Mouse (Mus musculus) mouse trophoblast stem cell (cell line): ENCODE results near the gene Sptbn2.

Experiments used
- in situ Hi-C, 2 experiments: fragments of 300-500 bp; cut with MseI, MboI; formaldehyde crosslinking; loops; 2 replicates in 1 of 2; 3 replicates in 1 of 2; pipeline ENCODE4 v1.15.1; 2025

Sptbn2 gene

GRCm38 (mm10) chr19:4782891-4783290 lies 71.9 kb downstream of the Sptbn2 start:
- in situ Hi-C loops, result no loop called here

- in situ Hi-C loops, result no loop called here
These were observed 74.2 kb downstream of the Sptbn2 start for GRCm38 (mm10) chr19:4785206-4785605.

GRCm38 (mm10) chr19:4786313-4786712 lies 75.3 kb downstream of the Sptbn2 start:
- in situ Hi-C loops, result no loop called here

- in situ Hi-C loops, result no loop called here
These were observed 82.4 kb downstream of the Sptbn2 start for GRCm38 (mm10) chr19:4793281-4793830.

GRCm38 (mm10) chr19:4793831-4794422 lies 83.0 kb downstream of the Sptbn2 start, which contains the start of gene Rbm4:
Rbm4 (minus strand) TSS chr19:4793901.
- in situ Hi-C loops, result no loop called here

- in situ Hi-C loops, result no loop called here
These were observed 85.0 kb downstream of the Sptbn2 start for GRCm38 (mm10) chr19:4795929-4796328.

- in situ Hi-C loops, result no loop called here
These were observed 86.9 kb downstream of the Sptbn2 start for GRCm38 (mm10) chr19:4797846-4798245.

- in situ Hi-C loops, result no loop called here
These were observed 88.1 kb downstream of the Sptbn2 start for GRCm38 (mm10) chr19:4799083-4799482.
